In the genomic region with DNA sequence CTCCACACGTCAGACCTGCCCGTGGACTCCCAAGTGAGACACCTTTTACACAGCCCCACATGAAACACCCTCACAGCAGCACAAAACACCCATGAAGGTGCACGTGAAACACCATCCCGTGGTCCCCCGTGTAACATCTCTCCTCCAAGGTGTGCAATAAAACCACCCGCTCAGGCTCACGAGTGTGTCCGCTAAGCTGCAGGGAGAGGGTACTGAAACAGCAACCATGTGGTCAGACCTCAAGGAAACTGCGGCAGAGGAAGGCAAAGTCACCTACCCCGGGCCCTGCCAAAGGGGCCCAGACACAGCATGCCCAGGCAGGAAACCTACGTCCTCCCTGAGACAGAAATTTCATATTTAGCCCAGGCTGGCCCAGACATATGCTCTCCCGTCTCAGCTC, we compare ENCODE assay signal across 23 mouse cellular contexts. TPM values are rescaled to one million over a fixed set of nuclear protein-coding genes. Genes with fewer than 3 reads are reported as not detected.
"Had no signal": no experiment of that assay in that cellular context is flagged by ENCODE, and none has a peak within 500 bp of the region (broad histone marks: within the 10 kb centered on the region; RNA-seq: fewer than 3 reads in every experiment).

No protein-coding gene starts in this region.

- H3K9ac ChIP-seq: kidney, embryonic 15.5 days; limb, embryonic 13.5 days; liver, embryonic 14.5 days; liver, postnatal 0 days; lung, embryonic 14.5 days; midbrain, embryonic 12.5 days; midbrain, embryonic 15.5 days; stomach, embryonic 15.5 days had no signal

- H3K4me3 ChIP-seq: kidney, embryonic 15.5 days; layer of hippocampus, adult 2 months; limb, embryonic 10.5 days; limb, embryonic 13.5 days; midbrain, embryonic 12.5 days; midbrain, embryonic 15.5 days; neural tube, embryonic 13.5 days; stomach, embryonic 15.5 days had no signal

- H3K27ac ChIP-seq: kidney, embryonic 15.5 days; layer of hippocampus, adult 2 months; limb, embryonic 10.5 days; limb, embryonic 13.5 days; liver, embryonic 14.5 days; macrophage; midbrain, embryonic 12.5 days; midbrain, embryonic 15.5 days; neural tube, embryonic 13.5 days; stomach, embryonic 15.5 days had no signal

- H3K4me2 ChIP-seq: kidney, embryonic 15.5 days; limb, embryonic 13.5 days; lung, embryonic 14.5 days; midbrain, embryonic 12.5 days; midbrain, embryonic 15.5 days; neural tube, embryonic 13.5 days; stomach, embryonic 15.5 days had no signal

- H3K36me3 ChIP-seq: kidney, embryonic 15.5 days; limb, embryonic 13.5 days; midbrain, embryonic 12.5 days; midbrain, embryonic 15.5 days; neural tube, embryonic 13.5 days had no signal

- DNase-seq: kidney, adult 11 months; kidney, adult 8-10 months; kidney, postnatal 14 days; kidney, postnatal 4 days; layer of hippocampus, adult 9-11 months; liver, postnatal 0 days; lung, embryonic 14.5 days; right cerebral cortex, postnatal 25 days; spleen, adult 18-20 months; thymus, postnatal 25 days had no signal

- ATAC-seq: liver, postnatal 0 days; lung, postnatal 0 days; midbrain, embryonic 15.5 days had no signal

- H3K9me3 ChIP-seq: kidney, embryonic 15.5 days; limb, embryonic 10.5 days; limb, embryonic 13.5 days; midbrain, embryonic 12.5 days; midbrain, embryonic 15.5 days; neural tube, embryonic 13.5 days; stomach, embryonic 15.5 days had no signal

RNA-seq across cellular contexts. Expression of a gene that starts 6.5 kb away (rescaled TPM):
- total RNA-seq: neutrophil, adult 5-6 weeks had no signal

RNA-seq across cellular contexts. Expression of a gene that starts 7.0 kb away (rescaled TPM):
- total RNA-seq: neutrophil, adult 5-6 weeks had no signal

RNA-seq across cellular contexts. Expression of a gene that starts 11.9 kb away (rescaled TPM):
- total RNA-seq: neutrophil, adult 5-6 weeks had no signal

RNA-seq across cellular contexts. Expression of a gene that starts 20.0 kb away (rescaled TPM):
- total RNA-seq: megakaryocyte, adult 5-6 weeks; neutrophil, adult 5-6 weeks had no signal
- polyA plus RNA-seq: macrophage had no signal
